Mouse (Mus musculus): ENCODE measurements at regions not wholly inside any gene's neighbourhood (a gene's known extent, or its start where the extent isn't known, plus 50 kb on each side); places are given as distances from the start of the nearest gene placed in this dataset.

DNA sequence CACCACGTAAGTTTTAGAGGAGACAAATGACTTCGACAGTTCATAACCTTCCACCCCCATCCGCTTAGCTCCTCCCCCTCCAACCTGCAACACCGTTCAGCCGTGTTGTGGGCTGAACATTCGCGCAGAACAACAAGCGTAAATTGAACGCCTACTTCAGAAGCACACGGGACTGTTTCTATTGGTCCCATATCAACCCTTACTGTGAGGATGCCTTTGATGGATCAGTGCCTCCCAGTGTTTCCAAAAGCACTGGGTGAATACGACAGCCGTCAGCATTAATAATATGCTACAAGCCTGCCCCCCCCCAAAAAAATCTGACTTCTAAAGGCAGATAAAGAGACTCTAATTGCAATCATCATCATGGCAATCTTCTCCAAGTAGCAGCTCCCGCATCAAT, 271.3 kb upstream of the Castor2 start:
- no peak for ATAC-seq (replicated peaks; ENCODE audit: low FRiP score, poor library complexity, severe bottlenecking)

DNA sequence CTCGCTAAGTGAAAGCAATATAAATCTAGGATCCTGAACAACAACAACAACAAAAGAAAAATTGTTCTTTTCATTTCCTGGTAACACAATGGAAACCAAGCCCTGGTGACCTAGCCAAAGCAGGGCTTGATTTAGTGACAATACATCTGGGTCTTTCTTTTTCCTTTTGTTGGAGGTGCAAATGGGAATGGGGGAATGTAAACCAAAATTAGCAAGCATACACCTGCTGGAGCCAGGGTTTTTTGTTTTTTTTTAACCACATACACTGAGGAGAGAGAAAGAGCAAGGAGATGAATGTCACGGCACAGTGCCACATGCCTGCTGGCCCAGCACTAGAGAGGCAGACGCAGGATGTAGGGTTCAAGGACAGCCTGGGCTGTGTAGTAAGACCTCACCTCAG, 275.6 kb upstream of the Castor2 start:
- ATAC-seq (replicated peaks; ENCODE audit: low FRiP score, poor library complexity, severe bottlenecking): no peak

DNA sequence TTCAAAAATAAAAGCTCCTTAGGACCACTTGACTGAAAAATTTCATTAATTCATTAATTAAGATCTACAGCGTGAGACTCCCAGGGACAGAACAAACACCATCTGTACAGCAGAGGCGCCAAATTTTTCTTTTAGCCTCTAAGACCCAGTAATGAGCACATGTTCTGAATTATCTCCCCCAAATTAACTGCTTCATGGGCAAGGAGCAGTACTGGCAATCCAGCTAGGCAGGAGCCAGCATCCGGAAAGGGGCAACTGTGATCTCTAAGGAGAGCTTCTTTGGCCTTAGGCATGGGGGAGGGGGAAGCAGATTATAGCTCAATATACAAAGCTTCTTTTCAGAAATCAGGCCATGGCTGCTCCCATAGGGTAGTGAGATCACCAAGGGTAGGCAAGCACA, 278.2 kb upstream of the Castor2 start:
- ATAC-seq (replicated peaks; ENCODE audit: low FRiP score, poor library complexity, severe bottlenecking): no peak

DNA sequence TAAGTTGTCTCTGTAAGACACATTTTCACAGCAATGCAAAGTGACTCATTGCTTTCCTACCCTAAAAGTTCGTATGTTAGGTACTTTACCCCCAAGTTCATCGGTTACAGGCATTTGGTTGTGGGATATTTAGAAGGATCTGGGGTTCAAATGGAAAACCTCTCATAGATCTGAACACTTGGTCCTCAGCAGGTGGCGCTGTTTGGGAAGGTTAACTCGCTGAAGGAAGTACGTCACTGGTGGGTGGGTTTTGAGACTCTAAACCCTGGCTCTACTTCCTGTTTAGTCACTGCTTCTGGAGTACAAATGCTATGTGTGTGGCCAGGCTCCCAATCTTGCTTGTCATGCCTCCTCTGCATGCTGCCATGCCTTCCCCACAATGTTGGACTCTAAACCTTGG, 284.0 kb upstream of the Castor2 start:
- no peak for ATAC-seq (replicated peaks; ENCODE audit: low FRiP score, poor library complexity, severe bottlenecking)

DNA sequence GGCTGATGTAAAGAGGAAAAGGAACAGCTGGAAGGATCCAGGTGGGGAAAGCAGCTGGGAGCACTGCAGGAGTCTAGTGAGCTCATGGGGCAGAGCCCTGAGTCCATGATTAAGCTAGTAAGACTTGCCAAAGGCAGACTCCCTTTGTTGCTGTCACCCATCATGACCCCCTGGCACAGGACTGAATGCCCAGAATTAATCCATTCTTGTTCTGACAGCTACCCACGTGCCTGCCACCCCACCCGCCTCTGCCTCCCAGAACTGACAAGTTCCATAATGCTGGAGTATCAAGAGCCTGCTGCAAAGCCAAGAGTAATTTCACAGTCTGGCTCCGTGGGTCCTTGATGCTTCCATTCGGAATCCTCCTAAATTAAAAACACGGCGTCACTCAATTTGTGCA, 285.1 kb upstream of the Castor2 start:
- ATAC-seq (replicated peaks; ENCODE audit: low FRiP score, poor library complexity, severe bottlenecking): no peak

DNA sequence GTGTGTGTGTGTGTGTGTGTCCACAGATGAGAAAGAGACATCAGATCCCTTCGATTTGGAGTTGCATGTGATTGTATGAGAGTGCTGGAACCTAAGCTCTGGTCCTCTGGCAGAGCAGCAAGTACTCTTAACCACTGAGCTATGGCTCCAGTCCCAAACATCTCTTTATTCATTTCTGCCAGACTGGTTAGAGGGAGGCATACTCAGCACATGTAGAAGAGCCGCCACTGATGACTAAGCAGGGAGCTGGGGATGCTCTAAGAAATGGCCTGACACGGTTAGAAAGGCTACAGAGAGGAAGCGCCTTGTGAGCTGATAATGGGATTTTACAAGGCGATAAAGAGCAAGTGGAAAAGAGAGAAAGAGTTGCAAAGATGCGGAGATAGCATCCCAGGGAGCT, 287.3 kb upstream of the Castor2 start:
- no peak for ATAC-seq (replicated peaks; ENCODE audit: low FRiP score, poor library complexity, severe bottlenecking)

DNA sequence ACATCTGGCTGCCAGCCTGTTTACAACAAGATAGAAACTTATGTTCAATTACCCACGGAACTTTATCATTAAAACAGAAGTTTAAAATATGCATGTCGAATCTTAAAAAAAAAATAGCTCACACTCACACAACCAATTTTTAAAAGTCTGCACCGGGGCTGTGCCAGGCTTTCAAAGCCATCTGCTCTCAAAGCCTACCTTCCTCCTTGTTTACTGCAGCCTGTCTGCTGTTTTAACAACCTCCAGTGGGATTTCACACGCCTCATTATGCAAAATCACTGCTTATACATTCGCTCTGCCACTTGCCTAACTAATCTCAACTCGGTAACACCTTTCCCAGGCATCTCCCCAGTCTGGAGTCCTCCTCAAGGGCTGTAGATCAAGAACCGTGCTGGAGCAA, 292.6 kb upstream of the Castor2 start:
- ATAC-seq (replicated peaks; ENCODE audit: low FRiP score, poor library complexity, severe bottlenecking): no peak

DNA sequence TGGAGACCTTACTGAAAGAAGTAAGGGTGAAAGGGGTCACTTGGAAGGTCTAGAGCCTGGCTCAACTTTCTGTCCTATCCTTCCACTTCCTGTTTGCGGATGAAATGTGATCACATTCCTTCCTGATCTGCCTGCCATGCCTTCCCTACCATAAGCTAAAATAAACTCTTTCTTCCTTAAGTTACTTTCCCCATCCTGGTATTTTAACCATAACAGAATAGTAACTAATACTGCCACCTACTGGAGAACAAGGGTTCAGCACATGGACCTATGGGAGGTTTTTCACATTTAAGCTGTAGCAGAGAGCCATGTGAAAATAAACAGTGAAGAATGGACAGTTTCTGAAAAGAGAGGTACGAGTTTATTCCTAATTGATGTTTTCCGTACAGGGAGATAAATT, 297.5 kb upstream of the Castor2 start:
- ATAC-seq (replicated peaks; ENCODE audit: low FRiP score, poor library complexity, severe bottlenecking): no peak

DNA sequence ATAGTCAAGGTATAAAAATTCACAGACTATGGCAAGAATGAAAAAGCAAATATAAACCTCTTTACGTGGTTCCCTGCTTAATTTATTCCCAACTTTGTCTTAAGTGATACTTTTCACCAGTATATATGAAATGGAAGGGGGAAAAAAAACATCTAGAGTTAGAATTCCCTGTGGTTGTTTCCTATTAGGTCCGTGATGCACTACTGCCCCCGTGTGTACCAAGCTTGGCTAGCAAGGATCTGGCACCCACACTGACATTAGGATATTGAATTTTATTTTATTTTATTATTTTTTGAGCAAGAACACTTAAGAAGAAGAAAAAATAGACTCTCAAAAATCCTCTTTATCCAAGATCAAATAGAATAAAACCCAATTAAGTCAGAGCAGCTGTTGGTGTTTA, 303.9 kb upstream of the Castor2 start:
- ATAC-seq (replicated peaks; ENCODE audit: low FRiP score, poor library complexity, severe bottlenecking): no peak

DNA sequence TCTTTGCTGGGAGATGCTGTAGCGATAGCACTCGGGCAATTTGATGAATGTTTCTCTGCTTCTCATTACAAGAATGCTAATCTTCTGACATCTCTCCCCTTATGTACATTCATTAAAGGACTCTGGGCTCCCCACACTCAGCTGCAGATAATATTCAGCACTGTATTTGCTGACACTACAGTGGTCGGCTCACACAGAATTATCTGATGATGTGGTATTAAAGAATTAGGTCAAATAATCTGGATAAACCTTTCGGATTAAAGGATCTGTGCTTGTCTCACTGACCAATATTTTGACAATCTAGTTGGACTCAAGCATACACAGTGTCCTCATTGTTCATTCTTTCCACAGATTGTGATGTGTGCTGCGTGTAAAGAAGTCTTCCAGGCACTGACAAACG, 308.8 kb upstream of the Castor2 start:
- no peak for ATAC-seq (replicated peaks; ENCODE audit: low FRiP score, poor library complexity, severe bottlenecking)

DNA sequence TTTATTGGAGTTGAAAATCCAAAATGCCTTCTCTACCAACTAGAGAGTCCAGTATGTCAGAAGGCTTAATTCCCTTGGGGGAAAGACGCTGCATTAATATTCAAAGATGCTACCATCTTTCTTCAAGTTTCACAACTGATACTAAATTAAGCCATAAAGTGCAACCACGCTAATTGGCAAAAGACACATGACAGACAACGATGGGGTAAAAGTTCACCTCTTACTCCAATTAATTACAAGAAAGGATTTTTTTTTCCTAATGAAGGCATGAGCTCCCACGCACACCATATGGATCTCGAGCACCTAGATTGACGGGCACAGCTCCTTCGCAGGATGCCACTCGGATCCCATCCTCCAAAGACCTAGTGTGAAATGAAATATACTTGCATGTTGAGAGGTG, 311.5 kb upstream of the Castor2 start:
- no peak for ATAC-seq (replicated peaks; ENCODE audit: low FRiP score, poor library complexity, severe bottlenecking)

DNA sequence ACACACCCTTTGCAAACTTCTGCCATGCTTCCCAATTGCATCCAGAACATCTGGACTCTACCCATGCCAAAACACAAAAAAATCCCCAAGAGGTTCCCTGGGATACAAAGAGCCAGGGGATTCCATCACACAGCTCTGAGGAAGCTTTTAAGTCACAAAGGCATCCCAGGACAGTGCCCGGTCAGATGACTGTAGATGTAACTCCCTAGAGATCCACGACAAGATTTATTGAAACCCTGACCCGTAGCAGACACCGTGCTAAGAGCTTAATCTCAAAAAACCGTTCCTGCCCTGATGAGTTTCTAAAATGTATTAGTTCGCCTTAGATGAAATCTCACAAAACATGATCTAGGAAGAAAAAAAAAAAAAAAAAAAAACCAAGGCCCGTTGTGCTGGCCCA, 312.0 kb upstream of the Castor2 start:
- no peak for ATAC-seq (replicated peaks; ENCODE audit: low FRiP score, poor library complexity, severe bottlenecking)

DNA sequence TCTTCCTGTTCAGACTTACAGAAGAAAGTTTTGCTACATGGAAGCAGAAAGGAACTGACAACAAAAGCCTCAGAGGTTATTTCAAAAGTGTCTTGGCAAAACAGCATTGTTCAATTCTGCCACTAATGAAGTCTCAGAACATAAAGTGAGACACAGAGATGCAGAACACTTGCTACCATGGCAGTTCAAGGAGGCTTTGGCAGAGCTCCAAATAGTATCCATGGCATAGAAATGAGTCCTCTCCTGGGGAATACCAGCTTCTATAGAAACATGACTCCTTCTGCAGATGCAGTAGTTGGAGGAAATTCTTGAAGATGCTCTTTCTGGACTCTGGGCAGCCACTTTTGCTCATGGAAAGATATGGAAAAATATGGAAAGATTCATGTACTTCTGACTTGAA, 322.9 kb upstream of the Castor2 start:
- ATAC-seq (replicated peaks; ENCODE audit: low FRiP score, poor library complexity, severe bottlenecking): no peak

DNA sequence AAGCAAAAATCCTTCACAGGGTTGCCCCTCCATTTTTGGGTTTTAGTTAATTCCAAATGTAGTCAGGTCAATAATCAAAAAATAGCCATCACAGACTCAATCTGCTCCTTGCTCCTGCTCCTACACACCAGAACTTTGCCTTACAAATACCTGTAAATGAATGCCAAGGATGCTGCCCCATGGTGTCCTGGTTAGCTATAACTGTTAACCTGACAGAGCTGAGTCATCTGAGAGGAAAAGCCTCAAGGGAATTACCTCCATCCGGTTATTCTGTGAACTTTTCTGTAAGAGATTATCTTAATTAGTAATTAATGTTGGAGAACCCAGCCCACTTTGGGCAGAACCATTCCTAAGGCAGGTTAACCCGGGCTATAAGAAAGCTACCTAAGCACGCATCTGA, 325.4 kb upstream of the Castor2 start:
- ATAC-seq (replicated peaks; ENCODE audit: low FRiP score, poor library complexity, severe bottlenecking): no peak

DNA sequence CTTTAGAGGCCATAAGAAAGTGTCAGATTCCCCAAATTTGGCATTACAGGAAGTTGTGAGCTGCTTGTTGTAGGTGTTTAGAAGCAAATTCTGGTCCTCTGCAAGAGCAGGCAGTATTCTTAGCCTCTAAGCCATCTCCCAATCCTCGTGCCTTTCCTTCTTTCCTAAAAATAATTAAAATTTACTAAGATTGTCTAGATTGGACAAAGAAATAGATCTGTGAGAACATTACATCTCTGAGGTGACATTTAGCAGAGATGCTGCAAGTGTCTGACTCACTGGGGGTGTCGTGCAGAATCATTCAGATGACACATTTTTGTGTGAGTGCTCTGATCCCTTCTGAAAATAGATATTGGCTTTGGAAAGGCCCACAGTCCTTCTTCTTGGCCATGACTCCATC, 330.7 kb upstream of the Castor2 start:
- ATAC-seq (replicated peaks; ENCODE audit: low FRiP score, poor library complexity, severe bottlenecking): no peak

DNA sequence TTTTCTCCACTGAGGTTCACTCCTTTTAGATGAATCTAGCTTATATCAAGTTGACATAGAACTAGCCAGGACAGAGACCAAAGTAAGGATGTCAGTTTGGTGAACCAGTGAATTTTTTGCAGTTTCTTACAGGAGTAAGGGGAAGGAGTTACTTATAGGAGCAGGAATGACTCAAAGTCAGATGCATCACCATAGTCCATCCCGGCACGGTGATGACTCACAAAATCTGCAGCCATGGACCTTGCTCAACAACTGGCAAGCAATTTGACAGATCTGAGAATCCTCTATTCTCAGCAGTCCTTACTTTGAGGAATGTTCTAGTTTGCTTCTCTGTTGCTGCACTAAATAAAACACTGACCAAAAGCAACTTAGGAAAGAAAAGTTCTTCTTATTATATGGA, 341.7 kb upstream of the Castor2 start:
- ATAC-seq (replicated peaks; ENCODE audit: low FRiP score, poor library complexity, severe bottlenecking): no peak

DNA sequence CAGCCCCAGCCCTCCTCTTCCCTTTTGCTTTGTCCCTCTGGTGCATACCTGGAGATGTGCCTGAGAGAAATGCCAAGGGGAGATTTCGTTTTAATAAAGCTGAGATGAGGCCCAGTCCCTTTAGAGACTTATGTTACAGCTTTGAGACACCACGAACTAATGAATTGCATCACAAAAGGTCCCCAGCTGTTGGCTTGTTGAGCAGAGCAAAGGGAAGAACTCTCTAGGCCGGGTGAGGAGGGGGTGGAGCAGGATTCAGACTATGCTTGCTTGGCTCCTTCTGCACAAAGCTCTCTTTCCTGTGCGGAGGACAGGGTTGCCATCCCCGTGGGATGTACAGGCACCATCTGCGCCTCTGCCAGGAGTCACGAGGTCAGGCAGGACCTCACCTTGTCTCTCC, 345.3 kb upstream of the Castor2 start:
- ATAC-seq (replicated peaks; ENCODE audit: low FRiP score, poor library complexity, severe bottlenecking): no peak

DNA sequence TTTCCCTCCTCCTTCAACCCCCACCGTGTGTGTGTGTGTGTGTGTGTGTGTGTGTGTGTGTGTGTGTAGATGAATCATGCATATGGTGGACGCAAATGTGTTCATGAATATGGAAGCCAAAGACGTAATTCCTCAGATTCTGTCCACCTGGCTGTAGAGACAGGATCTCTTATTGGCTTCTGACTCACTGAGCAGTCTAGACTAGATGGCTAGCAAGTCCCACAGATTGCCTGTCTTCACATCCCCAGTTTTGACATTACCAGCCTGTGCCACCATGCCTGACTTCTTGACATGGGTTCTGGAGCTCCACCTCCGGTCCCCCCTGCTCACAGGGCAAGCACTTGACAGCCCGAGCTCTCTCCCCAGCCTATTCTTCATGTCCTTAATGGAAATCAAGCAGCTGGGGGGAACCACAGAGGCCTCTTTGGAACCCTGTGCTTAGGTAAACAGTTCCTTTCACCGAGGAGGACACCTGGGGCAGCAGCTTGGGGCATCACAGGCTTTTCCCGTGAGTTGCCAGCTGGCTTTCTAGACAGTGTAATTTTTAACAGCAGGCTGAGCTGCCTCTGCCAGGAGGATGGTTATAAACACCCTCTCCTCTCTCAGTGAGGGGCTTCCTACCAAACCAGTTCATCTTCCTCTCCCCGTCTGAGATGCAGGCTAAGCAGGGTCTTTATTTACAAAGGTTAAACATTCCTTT, 345.9 kb upstream of the Castor2 start:
- no peak for ATAC-seq (replicated peaks; ENCODE audit: low FRiP score, poor library complexity, severe bottlenecking)

DNA sequence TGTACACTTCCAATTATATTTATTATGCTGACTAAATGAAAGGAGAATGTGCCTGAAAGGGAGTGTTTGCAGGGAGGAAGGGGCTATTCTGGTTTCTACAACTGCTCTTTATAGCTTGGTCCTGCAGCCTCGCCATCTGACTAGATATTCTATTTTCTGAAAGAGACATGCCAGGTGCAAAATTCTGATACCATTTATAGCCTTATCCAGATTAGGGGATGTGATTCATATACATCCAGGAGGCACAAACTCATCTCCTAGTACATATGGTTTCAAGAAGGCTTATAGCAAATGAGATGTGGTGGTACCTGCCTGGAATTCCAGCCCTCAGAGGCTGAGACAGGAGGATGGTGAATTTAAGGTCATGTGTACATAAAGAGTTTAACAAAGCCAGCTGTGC, 352.6 kb upstream of the Castor2 start:
- ATAC-seq (replicated peaks; ENCODE audit: low FRiP score, poor library complexity, severe bottlenecking): no peak

DNA sequence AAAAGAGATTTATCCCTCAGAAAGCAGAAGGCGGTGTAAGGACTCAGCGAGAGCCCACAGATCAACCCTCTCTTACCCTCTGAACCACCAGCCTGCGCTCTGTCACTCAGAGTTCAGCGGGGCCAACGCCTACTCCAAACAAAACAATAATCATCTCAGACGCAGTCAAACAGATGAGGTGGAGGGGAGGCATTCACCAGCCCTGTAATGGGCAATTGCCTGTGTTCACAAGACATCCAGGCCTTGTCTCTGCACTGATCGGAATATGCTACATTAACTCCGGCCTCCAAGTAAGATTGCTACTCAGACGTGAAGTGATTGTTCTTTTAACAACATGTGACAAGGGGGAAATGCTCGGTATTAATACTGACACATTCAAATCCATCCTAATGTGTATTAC, 353.1 kb upstream of the Castor2 start:
- no peak for ATAC-seq (replicated peaks; ENCODE audit: low FRiP score, poor library complexity, severe bottlenecking)

DNA sequence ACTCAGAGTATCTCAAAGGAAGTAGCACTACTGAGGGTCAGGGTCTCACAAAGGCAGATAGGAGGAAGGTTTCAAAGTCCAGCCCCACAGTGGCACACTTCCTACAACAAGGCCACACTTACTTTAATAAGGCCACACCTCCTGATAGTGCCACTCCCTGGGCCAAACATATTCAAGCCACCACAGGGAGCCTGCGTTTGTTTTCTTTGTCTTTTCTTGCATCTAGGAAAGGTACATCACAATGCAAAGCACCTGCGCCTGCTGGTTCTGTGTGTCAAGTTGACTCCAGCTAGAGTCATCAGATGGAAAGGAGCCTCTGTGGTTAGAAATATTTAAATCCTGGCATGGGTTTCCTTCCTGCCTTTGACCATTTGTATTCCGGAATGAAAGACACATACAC, 355.4 kb upstream of the Castor2 start:
- ATAC-seq (replicated peaks; ENCODE audit: low FRiP score, poor library complexity, severe bottlenecking): no peak

DNA sequence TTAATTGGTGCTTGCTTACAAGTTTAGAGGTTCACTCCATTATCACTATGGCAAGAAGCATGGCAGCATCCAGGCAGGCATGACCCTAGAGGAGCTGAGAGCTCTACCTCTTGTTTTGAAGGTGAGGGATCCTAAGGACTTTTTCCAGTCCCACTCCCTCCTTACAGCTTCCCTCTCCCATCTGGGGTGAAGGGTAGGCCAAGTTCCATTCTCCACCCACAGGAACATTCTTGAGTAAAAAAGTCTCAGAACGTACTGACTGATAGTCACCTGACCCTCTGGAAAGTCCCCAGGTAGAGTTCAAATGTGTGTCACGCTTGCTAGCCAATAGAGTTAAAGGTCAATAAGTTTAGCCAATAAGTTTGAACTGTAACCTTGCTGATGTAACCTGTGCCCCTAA, 355.9 kb upstream of the Castor2 start:
- ATAC-seq (replicated peaks; ENCODE audit: low FRiP score, poor library complexity, severe bottlenecking): no peak

DNA sequence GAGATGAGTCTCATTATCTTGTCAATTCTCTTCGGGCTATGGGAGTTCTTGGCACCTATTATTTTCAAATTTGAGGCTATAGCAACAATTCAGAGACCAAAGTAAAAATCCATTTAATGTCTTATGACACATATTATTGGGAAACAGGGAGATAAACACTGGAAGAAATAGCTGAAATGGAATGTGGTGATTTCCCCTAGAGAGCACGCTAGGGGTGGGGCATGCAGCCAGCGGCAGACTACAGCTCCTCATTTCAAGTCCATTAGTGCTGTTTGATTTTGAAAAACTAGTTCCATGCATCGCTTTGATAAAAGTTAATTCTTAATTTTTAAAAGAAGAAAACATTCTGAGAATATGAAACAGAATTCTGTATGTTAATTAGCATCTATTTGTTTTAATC, 367.6 kb upstream of the Castor2 start:
- ATAC-seq (replicated peaks; ENCODE audit: low FRiP score, poor library complexity, severe bottlenecking): no peak
